Mouse (Mus musculus): ENCODE results near the gene Ctnnd1. TPM values are rescaled to one million over a fixed set of nuclear protein-coding genes. Genes with fewer than 3 reads are reported as not detected.

Gene Ctnnd1
- polyA plus RNA-seq, 1 experiment from 2014 or later = 10.8 TPM

DNA sequence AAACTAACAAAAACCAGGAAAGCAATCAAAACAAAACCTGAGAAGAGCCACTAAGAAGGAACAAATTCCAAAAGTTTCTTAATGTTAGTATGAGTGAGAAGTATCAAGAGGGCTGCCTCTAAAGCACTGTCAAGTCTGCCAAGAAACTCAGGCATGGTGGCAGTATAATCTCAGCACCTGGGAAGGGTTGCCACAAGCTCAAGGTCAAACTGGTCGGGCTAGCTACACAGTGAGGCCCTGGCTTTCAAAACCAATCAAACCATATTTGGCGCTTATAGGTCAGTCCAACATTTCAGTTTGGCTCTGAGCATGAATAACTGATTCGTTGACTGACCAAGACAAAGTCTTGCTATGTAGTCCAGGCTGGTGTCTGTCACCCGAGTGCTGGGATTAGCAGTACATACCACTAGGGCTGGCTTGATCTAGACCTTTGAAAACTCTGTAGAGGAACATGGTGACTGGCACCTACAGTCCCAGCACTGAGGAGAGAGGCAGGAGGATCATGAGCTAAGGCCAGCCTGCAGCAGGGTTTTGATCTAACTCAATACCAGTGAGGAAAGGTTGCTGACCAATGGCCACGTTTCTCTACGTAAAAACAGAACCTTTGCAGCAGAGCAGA, 51.2 kb downstream of the Ctnnd1 start:
- Histone ChIP-seq H3K9ac (no peak overlapping the region), H3K4me1 (replicated peaks) (no peaks in the 10 kb centered on the region), H3K4me3 (replicated peaks) (no peak overlapping the region), H3K9me3 (replicated peaks) (no peaks in the 10 kb centered on the region), H3K4me2 (no peak overlapping the region), H3K27ac (no peak overlapping the region), H3K36me3 (peaks cover 38% of the 10 kb centered on the region), H3K27me3 (no peaks in the 10 kb centered on the region)
- WGBS (ENCODE audit: insufficient replicate concordance) = 78% methylated on average over 6 of the region's 6 CpGs
- no peak for ATAC-seq (ENCODE audit: low read depth)
- no peak for DNase-seq

DNA sequence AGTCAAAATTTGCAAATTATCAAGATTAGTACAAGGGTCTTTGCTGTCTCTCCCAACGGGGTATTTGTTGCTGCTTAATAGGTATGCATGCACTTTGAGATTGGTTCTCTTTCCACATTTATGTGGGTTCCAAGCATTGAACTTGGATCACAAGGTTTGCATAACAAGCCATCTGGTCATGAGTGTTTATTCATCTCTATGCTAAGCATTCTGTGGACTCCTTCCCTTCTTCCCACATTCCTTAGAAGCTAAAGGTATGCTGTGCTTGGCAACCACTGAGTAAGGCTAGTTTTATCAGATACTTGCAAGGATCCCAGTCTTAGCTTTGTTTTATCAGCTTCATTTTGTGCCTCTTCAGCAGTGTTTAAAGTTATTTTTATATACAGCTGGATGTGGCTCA, 53.4 kb downstream of the Ctnnd1 start:
- H3K36me3 ChIP-seq = peaks cover 21% of the 10 kb centered on the region
- DNase-seq (no peak), ATAC-seq (ENCODE audit: low read depth) (no peak)
- no peaks in the 10 kb centered on the region for H3K27me3 ChIP-seq
- H3K9ac ChIP-seq = no peak overlapping the region
- H3K4me2 ChIP-seq = no peak overlapping the region
- H3K27ac ChIP-seq = no peak overlapping the region
- WGBS (ENCODE audit: insufficient replicate concordance) = 76% methylated on average over 1 of the region's 1 CpGs
- H3K9me3 ChIP-seq (replicated peaks) = no peaks in the 10 kb centered on the region
- H3K4me1 ChIP-seq (replicated peaks) = no peaks in the 10 kb centered on the region
- H3K4me3 ChIP-seq (replicated peaks) = no peak overlapping the region

DNA sequence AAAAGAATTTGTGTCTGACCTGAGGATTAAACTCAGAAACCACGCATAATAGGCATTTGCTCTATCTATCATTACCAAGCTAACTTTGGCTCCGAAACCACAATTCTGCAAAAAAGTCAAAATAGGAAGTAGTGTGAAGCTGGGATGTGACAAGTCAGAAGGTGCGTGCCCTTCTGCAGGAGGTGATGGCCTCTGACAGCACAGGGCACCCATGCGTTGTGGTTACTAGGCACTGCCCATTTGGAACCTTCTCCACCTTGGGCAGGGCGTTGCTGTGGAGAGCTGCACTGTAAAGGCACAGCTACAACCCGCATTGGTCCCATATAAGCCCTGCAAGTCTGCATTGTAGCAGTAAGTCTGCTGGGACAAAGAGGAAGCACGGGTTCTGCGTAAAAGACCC, 57.8 kb downstream of the Ctnnd1 start:
- Histone ChIP-seq H3K4me3 (replicated peaks) (no peak overlapping the region), H3K4me1 (replicated peaks) (no peaks in the 10 kb centered on the region), H3K4me2 (no peak overlapping the region), H3K36me3 (0 out of 2 replicates have a peak, but pooled peaks cover 6% of the 10 kb centered on the region), H3K27me3 (no peaks in the 10 kb centered on the region), H3K27ac (no peak overlapping the region), H3K9ac (no peak overlapping the region), H3K9me3 (replicated peaks) (no peaks in the 10 kb centered on the region)
- DNase-seq = no peak
- 54% methylated on average over 8 of the region's 8 CpGs for WGBS (ENCODE audit: insufficient replicate concordance)
- no peak for ATAC-seq (ENCODE audit: low read depth)

DNA sequence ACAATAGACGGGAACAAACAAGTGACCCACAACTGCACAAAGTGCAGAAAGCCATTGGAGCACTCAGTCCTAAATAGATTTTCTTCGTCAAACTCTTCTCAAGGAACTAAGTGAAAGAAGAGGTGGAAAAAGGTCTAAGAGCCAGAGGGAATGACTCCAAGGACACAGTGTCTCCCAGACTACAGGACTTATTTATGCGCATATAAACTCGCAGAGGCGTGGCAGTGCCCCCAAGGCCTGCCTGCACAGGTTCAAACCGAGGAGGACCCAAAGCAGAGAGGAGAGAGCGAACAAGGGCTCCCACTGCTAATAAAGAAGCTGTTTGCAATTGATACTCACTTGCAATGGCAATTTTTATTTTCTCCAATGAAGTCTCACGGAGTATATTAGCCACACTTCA, 64.9 kb downstream of the Ctnnd1 start:
- H3K27ac ChIP-seq = no peak overlapping the region
- no peak overlapping the region for H3K9ac ChIP-seq
- no peak overlapping the region for H3K4me3 ChIP-seq (replicated peaks)
- no peaks in the 10 kb centered on the region for H3K27me3 ChIP-seq
- 0 out of 2 replicates have a peak, but pooled peaks cover 9% of the 10 kb centered on the region for H3K36me3 ChIP-seq
- ATAC-seq (ENCODE audit: low read depth) (no peak), DNase-seq (no peak)
- H3K4me2 ChIP-seq = no peak overlapping the region
- WGBS (ENCODE audit: insufficient replicate concordance) = 74% methylated on average over 8 of the region's 8 CpGs
- H3K9me3 ChIP-seq (replicated peaks) = no peaks in the 10 kb centered on the region
- no peaks in the 10 kb centered on the region for H3K4me1 ChIP-seq (replicated peaks)

DNA sequence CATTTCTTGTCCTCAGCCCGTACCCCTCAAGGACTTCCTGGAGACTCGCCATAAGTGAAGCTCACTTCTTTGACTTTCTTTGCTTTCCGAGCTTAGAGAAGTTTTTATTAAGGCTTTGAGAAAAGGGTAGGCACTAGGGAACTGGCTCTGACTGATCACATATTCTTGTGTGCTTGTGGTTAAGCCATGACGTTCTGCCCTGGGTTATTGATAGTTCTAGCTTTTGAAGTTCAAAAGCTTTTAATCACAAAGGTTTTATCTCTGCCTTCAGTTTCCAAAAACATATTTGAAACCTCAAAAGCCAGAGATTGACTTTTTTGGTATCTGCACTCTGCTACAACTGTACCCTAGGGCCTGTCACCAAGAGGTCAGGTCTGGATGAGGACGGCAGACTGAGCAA, 68.3 kb downstream of the Ctnnd1 start:
- Histone ChIP-seq H3K4me3 (replicated peaks) (no peak overlapping the region), H3K36me3 (0 out of 2 replicates have a peak, but pooled peaks cover 3% of the 10 kb centered on the region), H3K27me3 (no peaks in the 10 kb centered on the region), H3K4me2 (no peak overlapping the region), H3K9ac (no peak overlapping the region), H3K27ac (no peak overlapping the region), H3K4me1 (replicated peaks) (no peaks in the 10 kb centered on the region), H3K9me3 (replicated peaks) (no peaks in the 10 kb centered on the region)
- no peak for ATAC-seq (ENCODE audit: low read depth)
- WGBS (ENCODE audit: insufficient replicate concordance) = 56% methylated on average over 5 of the region's 5 CpGs
- no peak for DNase-seq

DNA sequence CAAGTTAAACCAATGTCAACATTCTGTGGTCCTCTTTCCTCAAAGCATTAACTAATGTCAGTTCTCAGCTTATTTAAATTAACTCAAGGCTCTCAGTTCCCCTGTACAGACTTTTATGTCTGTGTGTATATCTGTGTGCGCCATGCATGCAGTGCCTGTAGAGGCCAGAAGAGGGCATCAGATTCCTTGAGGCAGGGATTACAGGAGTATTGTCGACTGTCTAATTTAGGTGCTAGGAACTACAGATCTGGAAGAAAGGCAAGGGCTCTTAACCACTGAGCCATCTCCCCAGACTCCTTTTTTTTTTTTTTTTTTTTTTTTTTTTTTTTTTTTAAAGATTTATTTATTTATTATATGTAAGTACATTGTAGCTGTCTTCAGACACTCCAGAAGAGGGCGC, 69.4 kb downstream of the Ctnnd1 start:
- peak; percentile 8 for DNase-seq
- no peaks in the 10 kb centered on the region for H3K9me3 ChIP-seq (replicated peaks)
- no peak overlapping the region for H3K27ac ChIP-seq
- H3K27me3 ChIP-seq = no peaks in the 10 kb centered on the region
- no peak for ATAC-seq (ENCODE audit: low read depth)
- 0 out of 2 replicates have a peak, but pooled peaks cover 3% of the 10 kb centered on the region for H3K36me3 ChIP-seq
- H3K4me2 ChIP-seq = no peak overlapping the region
- 81% methylated on average over 2 of the region's 3 CpGs for WGBS (ENCODE audit: insufficient replicate concordance)
- H3K4me3 ChIP-seq (replicated peaks) = no peak overlapping the region
- no peaks in the 10 kb centered on the region for H3K4me1 ChIP-seq (replicated peaks)
- H3K9ac ChIP-seq = no peak overlapping the region

DNA sequence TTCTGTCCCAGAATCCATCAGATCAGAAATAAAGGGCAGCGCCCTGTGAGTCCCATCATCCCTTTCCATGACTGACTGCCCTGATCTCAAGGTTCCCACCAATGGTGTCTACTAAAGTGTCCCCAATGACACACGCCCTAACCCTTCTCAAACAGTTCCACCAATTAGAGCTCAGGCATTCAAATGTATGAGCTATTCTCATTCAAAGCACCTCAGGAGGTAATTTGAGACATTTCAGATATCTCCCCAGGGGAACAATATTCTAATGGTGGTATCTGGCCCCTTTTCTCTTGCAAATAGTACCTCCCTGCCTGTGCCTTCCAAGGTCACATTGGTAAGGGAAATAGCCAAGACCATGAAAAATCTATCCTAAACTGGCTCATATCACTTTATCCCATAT, 71.3 kb downstream of the Ctnnd1 start:
- WGBS (ENCODE audit: insufficient replicate concordance) = 79% methylated on average over 2 of the region's 2 CpGs
- no peak overlapping the region for H3K4me3 ChIP-seq (replicated peaks)
- no peak overlapping the region for H3K4me2 ChIP-seq
- H3K27me3 ChIP-seq = no peaks in the 10 kb centered on the region
- 0 out of 2 replicates have a peak, but pooled peaks cover 3% of the 10 kb centered on the region for H3K36me3 ChIP-seq
- H3K9ac ChIP-seq = no peak overlapping the region
- no peak for ATAC-seq (ENCODE audit: low read depth)
- DNase-seq = no peak
- no peak overlapping the region for H3K27ac ChIP-seq
- no peaks in the 10 kb centered on the region for H3K9me3 ChIP-seq (replicated peaks)
- H3K4me1 ChIP-seq (replicated peaks) = no peaks in the 10 kb centered on the region

DNA sequence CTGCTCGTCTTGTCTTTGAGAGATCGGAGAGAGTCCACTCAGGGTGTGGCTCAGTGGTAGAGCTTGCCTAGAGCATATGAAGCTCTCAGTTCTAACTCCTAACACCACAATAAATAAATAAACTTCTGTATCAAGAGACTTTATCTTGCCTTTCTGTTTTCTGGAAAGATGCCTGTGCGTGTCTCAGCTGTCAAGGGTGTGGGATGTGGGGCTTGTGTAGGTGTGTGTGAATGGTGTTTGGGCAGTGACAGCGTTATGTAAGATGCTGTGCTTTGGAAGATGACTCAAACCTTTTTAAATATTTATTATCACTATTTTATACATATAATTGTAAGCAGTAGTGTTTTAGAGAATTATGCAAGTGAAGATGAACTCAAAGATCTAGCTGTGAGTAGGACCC, 76.4 kb downstream of the Ctnnd1 start:
- H3K36me3 ChIP-seq = no peaks in the 10 kb centered on the region
- H3K4me2 ChIP-seq = no peak overlapping the region
- no peak overlapping the region for H3K4me3 ChIP-seq (replicated peaks)
- no peak overlapping the region for H3K9ac ChIP-seq
- DNase-seq (no peak), ATAC-seq (ENCODE audit: low read depth) (no peak)
- H3K9me3 ChIP-seq (replicated peaks) = no peaks in the 10 kb centered on the region
- no peak overlapping the region for H3K27ac ChIP-seq
- WGBS (ENCODE audit: insufficient replicate concordance) = 69% methylated on average over 4 of the region's 4 CpGs
- H3K27me3 ChIP-seq = no peaks in the 10 kb centered on the region
- H3K4me1 ChIP-seq (replicated peaks) = no peaks in the 10 kb centered on the region

DNA sequence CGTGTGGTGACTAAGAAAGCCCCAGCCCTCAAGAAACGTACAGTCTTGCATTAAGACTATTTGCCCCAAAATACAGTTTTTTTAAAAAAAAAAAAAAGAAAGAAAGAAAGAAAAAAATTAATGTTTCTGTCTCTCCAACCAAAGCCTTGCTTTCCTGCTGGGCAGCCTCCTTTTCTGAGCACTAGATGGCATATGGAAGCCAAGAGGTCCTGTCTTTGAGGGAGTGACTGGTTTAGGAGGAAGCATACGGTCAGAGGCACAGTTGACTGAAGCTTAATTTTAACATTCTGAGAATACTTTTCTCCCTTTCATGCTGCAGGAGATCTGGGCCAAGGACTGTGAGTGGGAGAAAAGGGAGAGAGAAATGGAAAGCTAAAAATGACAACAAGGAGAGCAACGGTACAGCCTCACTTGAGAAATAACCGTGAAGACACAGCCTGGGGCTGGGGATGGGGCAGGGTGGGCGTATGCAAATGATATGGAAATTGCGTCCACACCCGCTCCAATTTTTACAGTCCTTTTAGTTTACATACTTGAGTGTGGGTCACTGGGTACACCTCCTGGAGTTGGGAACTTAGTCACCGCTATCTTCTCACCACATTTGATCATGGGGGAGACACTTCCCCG, 93.6 kb downstream of the Ctnnd1 start:
- H3K27ac ChIP-seq = no peak overlapping the region
- H3K36me3 ChIP-seq = no peaks in the 10 kb centered on the region
- WGBS (ENCODE audit: insufficient replicate concordance) = 28% methylated on average over 10 of the region's 10 CpGs
- DNase-seq (no peak), ATAC-seq (ENCODE audit: low read depth) (no peak)
- peak overlapping the region; percentile 21 for H3K4me2 ChIP-seq
- H3K27me3 ChIP-seq = no peaks in the 10 kb centered on the region
- no peak overlapping the region for H3K9ac ChIP-seq
- H3K4me1 ChIP-seq (replicated peaks) = no peaks in the 10 kb centered on the region
- H3K4me3 ChIP-seq (replicated peaks) = 0 out of 2 replicates have a peak overlapping the region, but pooled peaks have one; percentile 2
- H3K9me3 ChIP-seq (replicated peaks) = no peaks in the 10 kb centered on the region

DNA sequence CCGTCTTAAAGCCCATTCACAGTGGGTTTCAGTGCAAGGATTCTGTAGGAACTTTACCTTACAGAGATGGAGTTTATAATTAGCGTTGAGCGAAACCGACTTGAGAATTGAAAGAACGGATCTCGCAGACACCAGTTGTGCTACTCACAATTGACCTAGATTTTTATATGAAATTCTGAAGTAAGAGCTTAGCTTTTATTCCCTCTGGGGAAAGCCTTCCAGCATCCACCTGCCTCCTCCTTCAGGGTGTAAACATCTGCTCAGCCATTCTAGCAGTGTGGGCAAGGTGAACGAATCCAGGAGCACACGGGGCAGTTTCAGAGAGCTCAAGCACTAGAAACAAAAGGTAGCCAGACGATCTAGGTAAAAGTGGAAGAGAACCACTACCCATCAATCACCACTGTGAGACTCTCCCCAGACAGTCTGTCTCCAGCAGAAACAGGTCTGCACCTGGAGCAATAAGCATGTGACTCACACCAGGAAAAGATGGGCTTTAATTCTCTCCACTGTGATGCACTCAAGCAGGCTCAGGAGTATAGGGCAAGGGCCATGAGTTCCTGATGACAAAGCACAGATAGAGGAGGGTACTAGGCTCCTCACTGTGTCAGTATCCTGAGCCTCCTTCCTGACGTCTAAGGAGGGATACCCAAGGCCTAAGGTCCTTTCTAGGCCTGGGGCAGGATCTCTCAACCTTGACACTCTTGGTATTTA, 99.0 kb downstream of the Ctnnd1 start:
- H3K36me3 ChIP-seq = no peaks in the 10 kb centered on the region
- no peaks in the 10 kb centered on the region for H3K4me1 ChIP-seq (replicated peaks)
- WGBS (ENCODE audit: insufficient replicate concordance) = 64% methylated on average over 10 of the region's 10 CpGs
- DNase-seq (no peak), ATAC-seq (ENCODE audit: low read depth) (no peak)
- H3K9ac ChIP-seq = no peak overlapping the region
- H3K4me2 ChIP-seq = no peak overlapping the region
- no peaks in the 10 kb centered on the region for H3K27me3 ChIP-seq
- no peaks in the 10 kb centered on the region for H3K9me3 ChIP-seq (replicated peaks)
- H3K27ac ChIP-seq = no peak overlapping the region
- no peak overlapping the region for H3K4me3 ChIP-seq (replicated peaks)
